Mouse (Mus musculus) forebrain, embryonic 10.5 days (tissue): ENCODE measurements around the gene Trove2. TPM values are rescaled to one million over a fixed set of nuclear protein-coding genes. Genes with fewer than 3 reads are reported as not detected.
A peak's percentile ranks its signal among the peaks of the same experiment; 100 is the strongest.
"Not testable (repeated sequence)": the region's sequence is repeated elsewhere in the genome, so short reads cannot be mapped to it uniquely, and the experiment has no call there.

Source experiments
- DNase-seq: peaks from one replicate; pipeline ENCODE4 v3.0.0-alpha.2; 2017; ENCODE audit warnings: low spot score; ENCODE audit errors: extremely low spot score
- H3K27ac ChIP-seq: fragments of 300-500 bp; sonication (generic); 2 replicates; pipeline ENCODE4 v1.5.1; 2016; ENCODE audit warnings: mild to moderate bottlenecking
- H3K27me3 ChIP-seq: fragments of 300-500 bp; sonication (generic); 2 replicates; pipeline ENCODE4 v1.6.1; 2016; ENCODE audit warnings: mild to moderate bottlenecking; ENCODE audit not compliant: poor library complexity, severe bottlenecking
- H3K36me3 ChIP-seq: fragments of 300-500 bp; sonication (generic); replicated peaks from 2 replicates; pipeline ENCODE4 v1.6.1; 2016; ENCODE audit warnings: mild to moderate bottlenecking, moderate library complexity
- H3K4me1 ChIP-seq: fragments of 300-500 bp; sonication (generic); 2 replicates; pipeline ENCODE4 v1.6.1; 2016
- H3K4me3 ChIP-seq: fragments of 300-500 bp; sonication (generic); 2 replicates; pipeline ENCODE4 v1.5.1; 2016; ENCODE audit warnings: mild to moderate bottlenecking, moderate library complexity
- H3K9me3 ChIP-seq: fragments of 300-500 bp; sonication (generic); 2 replicates; pipeline ENCODE4 v1.6.1; 2016; ENCODE audit warnings: mild to moderate bottlenecking, moderate library complexity
- WGBS: fragments of 180-500 bp; shearing (Covaris S2); methylation state at CpG from one replicate; pipeline ENCODE4 v1.1.7; 2016; 5-methylcytosine and 5-hydroxymethylcytosine counted together
- polyA plus RNA-seq: library from polyadenylated mRNA; unstranded; fragments of >200 nt; fragmentation: Nextera tagmentation; extraction: Ambion mirVana; gene quantifications from 2 replicates; pipeline ENCODE4 v1.2.1, GENCODE M21; 2016

Gene Trove2
- polyA plus RNA-seq, 1 experiment from 2014 or later: 36.1 TPM

DNA sequence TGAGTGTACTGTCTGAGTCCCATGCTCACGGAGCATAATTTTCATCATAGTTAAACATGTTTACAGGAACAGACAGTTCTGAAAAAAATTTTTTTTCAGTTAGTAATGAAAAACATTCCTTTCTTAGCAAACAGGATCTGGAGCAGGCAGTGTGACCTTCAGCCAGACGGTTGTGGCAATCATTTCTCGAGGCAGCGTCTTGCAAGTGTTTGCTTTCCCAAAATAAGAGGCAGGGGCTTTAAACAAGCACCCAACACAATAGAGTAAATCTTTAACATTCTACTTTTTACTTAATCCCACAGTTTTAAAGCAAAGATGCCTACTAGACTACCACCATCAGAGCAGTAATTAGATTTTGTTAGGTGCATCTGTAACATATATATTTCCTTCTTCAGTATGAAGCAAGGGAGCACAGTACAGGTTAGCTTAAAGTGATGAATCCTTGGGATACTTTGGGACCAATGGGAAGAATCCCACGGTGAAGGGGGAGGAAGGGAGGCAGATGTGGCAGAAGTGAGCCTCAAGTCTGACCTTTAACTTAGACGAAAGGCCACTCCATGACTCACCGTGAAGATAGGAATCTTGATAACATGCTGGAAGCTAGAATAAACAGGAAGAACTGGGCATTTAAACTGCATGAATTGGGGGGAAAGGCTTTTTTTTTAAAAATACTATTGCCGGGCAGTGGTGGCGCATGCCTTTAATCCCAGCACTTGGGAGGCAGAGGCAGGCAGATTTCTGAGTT, 49.0 kb downstream of the Trove2 start:
- no peaks in the 10 kb centered on the region for H3K36me3 ChIP-seq
- no peak overlapping the region for H3K4me3 ChIP-seq
- no peak for DNase-seq
- no peaks in the 10 kb centered on the region for H3K9me3 ChIP-seq
- WGBS: 88% methylated on average over 9 of the region's 9 CpGs
- no peaks in the 10 kb centered on the region for H3K4me1 ChIP-seq
- H3K27ac ChIP-seq: no peak overlapping the region
- no peaks in the 10 kb centered on the region for H3K27me3 ChIP-seq

DNA sequence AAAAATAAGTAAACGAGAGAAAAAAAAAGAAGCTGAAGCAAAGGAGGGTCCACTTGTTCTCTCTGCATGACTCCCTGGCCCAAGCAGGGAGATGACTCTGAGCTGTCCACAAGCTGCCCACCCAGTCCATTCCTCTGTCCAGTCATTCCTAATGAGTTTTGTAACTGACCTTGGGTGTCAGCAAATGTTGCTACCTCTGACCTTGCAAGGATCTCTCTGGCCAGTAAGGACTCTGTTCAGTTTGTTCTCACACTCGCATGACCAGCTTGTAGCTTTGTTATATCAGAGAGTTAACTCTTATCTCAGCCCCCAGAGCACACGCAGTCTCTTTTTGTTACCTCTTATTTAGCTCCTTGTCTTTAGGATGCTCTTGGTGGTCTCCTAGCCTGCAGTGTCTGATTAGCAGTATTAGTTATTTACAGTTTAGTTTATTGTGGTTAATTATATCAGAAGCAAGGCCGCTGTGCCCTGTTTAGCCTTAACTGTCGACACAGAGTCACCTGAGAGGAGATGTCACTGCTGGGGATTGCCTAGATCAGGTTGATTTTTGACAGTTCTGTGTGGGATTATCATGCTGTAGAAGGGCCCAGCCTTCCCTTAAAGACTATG, 52.3 kb downstream of the Trove2 start:
- no peaks in the 10 kb centered on the region for H3K4me1 ChIP-seq
- H3K36me3 ChIP-seq: no peaks in the 10 kb centered on the region
- H3K27me3 ChIP-seq: no peaks in the 10 kb centered on the region
- no peak overlapping the region for H3K4me3 ChIP-seq
- no peak for DNase-seq
- 84% methylated on average over 5 of the region's 5 CpGs for WGBS
- no peak overlapping the region for H3K27ac ChIP-seq
- no peaks in the 10 kb centered on the region for H3K9me3 ChIP-seq

DNA sequence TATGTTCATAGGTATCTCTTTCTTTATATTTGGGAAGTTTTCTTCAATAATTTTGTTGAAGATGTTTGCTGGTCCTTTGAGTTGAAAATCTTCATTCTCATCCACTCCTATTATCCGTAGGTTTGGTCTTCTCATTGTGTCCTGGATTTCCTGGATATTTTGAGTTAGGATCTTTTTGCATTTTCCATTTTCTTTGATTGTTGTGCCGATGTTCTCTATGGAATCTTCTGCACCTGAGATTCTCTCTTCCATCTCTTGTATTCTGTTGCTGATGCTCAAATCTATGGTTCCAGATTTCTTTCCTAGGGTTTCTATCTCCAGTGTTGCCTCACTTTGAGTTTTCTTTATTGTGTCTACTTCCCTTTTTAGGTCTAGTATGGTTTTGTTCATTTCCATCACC, 60.8 kb downstream of the Trove2 start, which contains the start of gene Glrx2:
Gene Glrx2 (plus strand): TSS at position 301 of the 400 bp plus-strand sequence.
- DNase-seq, H3K4me3 ChIP-seq, H3K27me3 ChIP-seq, H3K36me3 ChIP-seq, H3K27ac ChIP-seq, H3K4me1 ChIP-seq, H3K9me3 ChIP-seq: not testable (repeated sequence)
- WGBS: no CpG with 5 or more reads among the region's 2 CpGs

DNA sequence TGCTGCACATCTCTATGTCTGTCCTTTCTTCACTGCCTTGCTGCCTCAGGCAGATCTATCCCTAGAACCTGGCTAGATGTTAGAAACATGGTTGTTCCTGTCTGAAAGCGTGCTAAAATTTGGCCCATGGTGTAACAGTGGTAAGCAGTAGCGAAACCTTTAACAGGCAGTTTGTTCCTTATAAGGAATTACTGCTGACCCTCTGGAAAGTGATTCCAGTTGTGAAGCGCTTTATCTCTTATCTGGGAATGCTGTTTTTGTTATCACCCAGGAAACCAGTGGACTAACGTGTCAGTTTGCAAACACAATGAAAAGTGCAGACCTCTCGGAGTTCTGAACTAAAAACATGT, 66.3 kb downstream of the Trove2 start:
- Histone ChIP-seq H3K9me3 (no peaks in the 10 kb centered on the region), H3K27ac (0 out of 2 replicates have a peak overlapping the region, but pooled peaks have one; percentile 2), H3K27me3 (no peaks in the 10 kb centered on the region), H3K4me3 (no peak overlapping the region), H3K36me3 (no peaks in the 10 kb centered on the region), H3K4me1 (peaks cover 6% of the 10 kb centered on the region)
- 82% methylated on average over 5 of the region's 5 CpGs for WGBS
- DNase-seq: no peak

DNA sequence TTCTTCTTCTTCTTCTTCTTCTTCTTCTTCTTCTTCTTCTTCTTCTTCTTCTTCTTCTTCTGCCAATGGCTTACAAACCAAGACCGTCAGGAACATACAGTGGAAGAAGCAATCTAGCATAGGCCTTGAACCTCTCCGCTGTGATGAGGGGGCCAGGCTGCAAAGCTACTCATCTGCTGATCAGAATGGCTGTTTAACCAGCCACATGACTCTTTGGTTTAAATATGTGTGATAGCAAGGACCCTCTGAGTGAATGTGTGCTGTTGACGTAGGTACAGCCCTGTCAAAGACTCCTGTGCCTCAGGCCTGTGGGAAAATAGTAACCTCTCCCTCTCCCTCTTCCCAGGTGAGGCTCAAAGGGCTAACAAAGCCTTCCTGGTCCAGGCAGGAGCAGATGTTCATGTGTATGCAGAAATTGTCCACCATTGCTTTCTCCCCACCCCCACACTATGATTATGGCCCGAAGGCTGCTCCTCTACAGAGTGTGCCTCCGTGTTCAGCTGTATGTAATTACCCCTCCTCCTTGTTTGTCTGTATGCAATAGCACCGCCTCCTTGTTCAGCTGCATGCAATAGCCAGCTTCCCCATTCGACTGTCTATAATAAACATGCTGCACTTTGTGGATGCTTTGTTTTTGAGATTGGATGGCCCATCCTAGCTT, 66.8 kb downstream of the Trove2 start:
- no peak for DNase-seq
- no peaks in the 10 kb centered on the region for H3K36me3 ChIP-seq
- H3K4me3 ChIP-seq: no peak overlapping the region
- H3K4me1 ChIP-seq: peaks cover 6% of the 10 kb centered on the region
- no peaks in the 10 kb centered on the region; the same call in 1 of the 2 replicates for H3K27me3 ChIP-seq
- H3K27ac ChIP-seq: 0 out of 2 replicates have a peak overlapping the region, but pooled peaks have one; percentile 2
- no peaks in the 10 kb centered on the region for H3K9me3 ChIP-seq
- WGBS: 86% methylated on average over 7 of the region's 7 CpGs

DNA sequence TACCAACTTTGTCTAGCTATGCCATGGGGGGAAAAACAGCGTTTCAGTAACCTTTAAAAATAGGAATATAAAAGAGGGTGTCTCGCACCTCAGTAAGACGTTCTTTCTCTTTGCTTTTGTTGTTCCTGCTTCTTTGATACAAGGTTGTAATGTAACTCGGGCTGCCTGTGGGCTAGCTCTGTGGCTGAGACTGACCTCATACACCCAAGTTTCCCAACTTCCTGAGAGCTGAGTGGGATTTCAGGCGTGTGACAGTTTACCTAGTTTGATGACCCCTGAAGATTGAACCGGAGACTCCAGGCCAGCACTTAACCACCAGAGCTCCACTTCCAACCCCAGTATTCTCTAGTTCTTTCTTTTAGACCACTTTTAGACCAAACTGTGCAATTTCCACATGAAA, 68.5 kb downstream of the Trove2 start:
- Histone ChIP-seq H3K9me3 (no peaks in the 10 kb centered on the region), H3K27ac (no peak overlapping the region), H3K4me3 (no peak overlapping the region), H3K27me3 (no peaks in the 10 kb centered on the region; the same call in 1 of the 2 replicates), H3K36me3 (no peaks in the 10 kb centered on the region), H3K4me1 (peaks cover 12% of the 10 kb centered on the region)
- DNase-seq: no peak
- 84% methylated on average over 6 of the region's 6 CpGs for WGBS

DNA sequence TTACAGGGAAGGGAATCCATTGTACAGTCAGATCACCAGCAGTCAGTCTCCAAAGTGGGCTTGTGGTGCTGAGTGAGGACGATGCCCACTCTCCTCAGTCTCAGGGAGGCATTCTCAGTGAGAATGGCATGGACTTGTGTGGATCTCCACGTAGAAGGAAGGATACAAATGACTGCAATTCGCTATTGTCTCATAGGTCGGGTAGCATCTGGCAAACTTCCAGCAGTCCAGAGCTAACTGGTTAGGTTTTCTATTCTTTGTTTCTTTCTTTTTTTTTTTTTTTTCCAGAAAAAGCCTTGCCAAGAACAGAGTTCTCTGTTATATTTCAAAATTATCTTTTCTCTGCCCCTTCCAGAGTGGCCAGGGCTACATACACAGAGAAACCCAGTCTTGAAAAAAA, 69.9 kb downstream of the Trove2 start:
- H3K27ac ChIP-seq: no peak overlapping the region
- peaks cover 14% of the 10 kb centered on the region for H3K4me1 ChIP-seq
- no peaks in the 10 kb centered on the region for H3K9me3 ChIP-seq
- H3K36me3 ChIP-seq: no peaks in the 10 kb centered on the region
- H3K4me3 ChIP-seq: no peak overlapping the region
- DNase-seq: no peak
- 89% methylated on average over 4 of the region's 4 CpGs for WGBS
- H3K27me3 ChIP-seq: no peaks in the 10 kb centered on the region; the same call in 1 of the 2 replicates

DNA sequence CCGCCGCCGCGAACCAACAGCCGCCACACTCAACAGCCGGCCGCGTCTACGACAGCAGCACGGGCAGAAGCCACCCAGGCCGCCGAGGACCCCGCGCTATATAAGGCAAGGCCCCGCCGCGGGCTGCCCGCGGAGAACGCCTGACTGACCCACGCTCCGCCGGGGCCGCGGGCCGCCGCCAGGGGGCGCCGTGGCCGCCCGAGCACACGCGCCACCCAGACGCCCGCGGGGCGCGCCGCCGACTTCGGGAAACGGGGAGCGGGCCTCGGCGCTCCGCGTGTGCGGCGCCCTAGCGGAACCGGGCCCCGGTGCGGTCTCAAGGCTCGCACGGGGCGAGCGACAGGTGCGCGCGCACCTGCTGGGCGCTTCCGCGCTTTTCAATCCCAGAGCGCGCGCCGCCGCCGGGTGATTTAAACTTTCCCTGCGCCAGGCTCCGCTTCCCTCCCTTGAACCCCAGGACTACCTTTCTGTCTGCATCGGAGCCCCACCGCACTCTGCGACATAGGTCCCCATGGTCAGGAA, 74.1 kb downstream of the Trove2 start, which contains the start of gene Cdc73:
Gene Cdc73 (minus strand): TSS at position 153 of the 522 bp plus-strand sequence.
- H3K36me3 ChIP-seq: peaks cover 12% of the 10 kb centered on the region
- H3K27me3 ChIP-seq: no peaks in the 10 kb centered on the region; the same call in 1 of the 2 replicates
- WGBS: 0% methylated on average over 67 of the region's 74 CpGs
- H3K4me1 ChIP-seq: peaks cover 23% of the 10 kb centered on the region
- H3K27ac ChIP-seq: peak within 1 kb of the TSS; percentile 97
- peak within 1 kb of the TSS; percentile 84 for H3K4me3 ChIP-seq
- H3K9me3 ChIP-seq: no peaks in the 10 kb centered on the region
- DNase-seq: peak; percentile 88

DNA sequence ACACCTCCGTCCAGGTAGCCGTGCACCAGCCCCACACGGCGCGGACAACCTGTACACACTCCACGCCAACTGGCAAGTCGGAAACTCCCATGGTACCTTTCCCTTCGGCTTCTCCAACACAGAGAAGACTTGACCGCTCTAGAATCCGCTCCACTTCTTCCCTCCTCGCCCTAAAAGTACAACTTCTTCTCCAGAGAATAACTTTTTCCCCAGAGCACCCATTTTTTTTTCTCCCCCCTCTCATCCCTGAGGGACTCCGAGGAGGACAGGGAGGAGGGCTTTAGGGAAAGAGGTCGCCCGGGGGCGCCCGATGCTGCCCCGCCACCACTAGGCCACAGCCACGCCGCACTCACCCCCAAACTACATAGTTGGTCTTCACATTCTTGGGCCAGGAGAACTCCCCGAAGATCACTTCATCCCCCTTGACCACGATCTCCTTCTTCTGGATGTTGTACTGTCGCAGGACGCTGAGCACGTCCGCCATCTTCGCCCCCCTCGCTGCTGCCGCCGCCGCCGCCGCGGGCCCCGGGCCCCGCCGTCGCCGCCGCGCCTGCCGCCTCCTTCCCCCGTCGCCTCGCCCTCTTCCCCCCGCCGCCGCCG, 74.6 kb downstream of the Trove2 start:
- Histone ChIP-seq H3K27ac (peak overlapping the region; percentile 97), H3K36me3 (peaks cover 18% of the 10 kb centered on the region), H3K4me1 (peaks cover 23% of the 10 kb centered on the region), H3K27me3 (no peaks in the 10 kb centered on the region; the same call in 1 of the 2 replicates), H3K4me3 (peak overlapping the region; percentile 84), H3K9me3 (no peaks in the 10 kb centered on the region)
- WGBS: under 1% methylated on average over 41 of the region's 48 CpGs
- DNase-seq: no peak

DNA sequence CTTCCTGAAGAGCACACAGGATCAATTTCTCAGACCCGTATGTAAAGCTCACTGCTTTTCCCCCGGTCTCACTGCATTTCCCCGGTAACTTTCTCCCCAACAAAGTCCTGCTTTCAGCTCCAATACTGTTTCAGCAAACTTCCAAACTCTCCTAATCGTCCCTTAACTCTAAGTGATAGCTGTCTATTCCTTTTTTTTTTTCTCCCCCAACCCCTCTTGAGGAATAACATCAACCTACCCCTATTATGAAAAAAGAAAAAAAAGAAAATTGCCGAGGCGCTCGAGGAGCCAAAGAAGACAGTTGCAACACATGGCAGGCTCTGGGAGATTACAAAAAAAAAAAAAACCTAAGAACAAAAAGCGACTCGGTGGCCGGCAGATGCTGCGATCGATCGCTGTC, 75.1 kb downstream of the Trove2 start:
- Histone ChIP-seq H3K9me3 (no peaks in the 10 kb centered on the region), H3K36me3 (peaks cover 23% of the 10 kb centered on the region), H3K4me1 (peaks cover 23% of the 10 kb centered on the region), H3K27ac (peak overlapping the region; percentile 97), H3K4me3 (peak overlapping the region; percentile 84), H3K27me3 (no peaks in the 10 kb centered on the region; the same call in 1 of the 2 replicates)
- no peak for DNase-seq
- WGBS: 0% methylated on average over 13 of the region's 13 CpGs
